Mouse (Mus musculus) heart, embryonic 14.5 days (tissue): ENCODE measurements around the gene Abhd14a. TPM values are rescaled to one million over a fixed set of nuclear protein-coding genes. Genes with fewer than 3 reads are reported as not detected.

Experiments
- ATAC-seq: fragments of 200-750 bp; cut with Nextera tagmentation; 2 replicates; pipeline ENCODE4 v1.8.0; 2017; ENCODE audit warnings: low read depth, moderate TSS enrichment; ENCODE audit not compliant: insufficient number of reproducible peaks, insufficient read depth, low FRiP score
- H3K27ac ChIP-seq, 2 experiments: fragments of 200-500 bp in 1 of 2; fragments of 300-500 bp in 1 of 2; sonication (generic) in 1 of 2; replicated peaks in 1 of 2; 2 replicates each; pipeline ENCODE4 v1.5.1; 2012 to 2014; ENCODE audit warnings: low read depth in 2 of 2, low read length in 2 of 2, control low read depth in 1 of 2, mild to moderate bottlenecking in 1 of 2, mixed read lengths in 1 of 2; ENCODE audit not compliant: control insufficient read depth in 1 of 2, insufficient read depth in 1 of 2
- H3K27me3 ChIP-seq: fragments of 300-500 bp; sonication (generic); 2 replicates; pipeline ENCODE4 v1.6.1; 2014; ENCODE audit warnings: mild to moderate bottlenecking, low read length, control low read depth; ENCODE audit not compliant: control insufficient read depth, insufficient read depth
- H3K36me3 ChIP-seq: fragments of 300-500 bp; sonication (generic); 2 replicates; pipeline ENCODE4 v1.6.1; 2014; ENCODE audit warnings: mild to moderate bottlenecking, control low read depth, low read length, mixed read lengths; ENCODE audit not compliant: control insufficient read depth, insufficient read depth
- H3K4me1 ChIP-seq, 2 experiments: fragments of 200-500 bp in 1 of 2; fragments of 300-500 bp in 1 of 2; sonication (generic) in 1 of 2; 2 replicates each; pipeline ENCODE4 v1.6.1; 2012 to 2014; ENCODE audit warnings: low read length in 2 of 2, control low read depth in 1 of 2, mixed read lengths in 1 of 2; ENCODE audit not compliant: control insufficient read depth in 2 of 2, insufficient read depth in 2 of 2
- H3K4me2 ChIP-seq: fragments of 300-500 bp; sonication (generic); 2 replicates; pipeline ENCODE4 v1.6.1; 2014; ENCODE audit warnings: mild to moderate bottlenecking, low read length
- H3K4me3 ChIP-seq, 2 experiments: fragments of 200-500 bp in 1 of 2; fragments of 300-500 bp in 1 of 2; sonication (generic) in 1 of 2; 2 replicates each; pipeline ENCODE4 v1.5.1; 2012 to 2014; ENCODE audit warnings: low read length in 2 of 2, mild to moderate bottlenecking in 2 of 2, control low read depth in 1 of 2, low read depth in 1 of 2, moderate library complexity in 1 of 2; ENCODE audit not compliant: control insufficient read depth in 1 of 2, insufficient read depth in 1 of 2
- H3K9ac ChIP-seq: fragments of 300-500 bp; sonication (generic); 2 replicates; pipeline ENCODE4 v1.6.1; 2014; ENCODE audit warnings: mild to moderate bottlenecking, low read length
- H3K9me3 ChIP-seq: fragments of 300-500 bp; sonication (generic); 2 replicates; pipeline ENCODE4 v1.6.1; 2016; ENCODE audit warnings: low read length, control low read depth; ENCODE audit not compliant: control insufficient read depth
- WGBS: fragments of 180-500 bp; shearing (Covaris S2); extraction: QIAGEN DNeasy Blood & Tissue Kit; methylation state at CpG from one replicate; pipeline ENCODE4 v1.1.7; 2014; 5-methylcytosine and 5-hydroxymethylcytosine counted together
- polyA plus RNA-seq: library from polyadenylated mRNA; unstranded; fragments of >200 nt; fragmentation: Nextera tagmentation; extraction: Ambion mirVana; gene quantifications from 2 replicates; pipeline ENCODE4 v1.2.1, GENCODE M21; 2014

Gene Abhd14a
- polyA plus RNA-seq, 1 experiment from 2014 or later = 55.9 TPM

- H3K4me2 ChIP-seq = no peak overlapping the region
- H3K4me3 ChIP-seq = no peak overlapping the region
- no peaks in the 10 kb centered on the region for H3K9me3 ChIP-seq
- no peak overlapping the region for H3K9ac ChIP-seq
- H3K36me3 ChIP-seq = no peaks in the 10 kb centered on the region
- no peak overlapping the region for H3K27ac ChIP-seq
- 63% methylated on average over 6 of the region's 6 CpGs for WGBS
- ATAC-seq = no peak
- H3K27me3 ChIP-seq = peaks cover 8% of the 10 kb centered on the region
- peaks cover 15 to 16% of the 10 kb centered on the region in 2 experiments for H3K4me1 ChIP-seq
Observed at GRCm38 (mm10) chr9:106469317-106469716, 21.8 kb upstream of the Abhd14a start.

DNA sequence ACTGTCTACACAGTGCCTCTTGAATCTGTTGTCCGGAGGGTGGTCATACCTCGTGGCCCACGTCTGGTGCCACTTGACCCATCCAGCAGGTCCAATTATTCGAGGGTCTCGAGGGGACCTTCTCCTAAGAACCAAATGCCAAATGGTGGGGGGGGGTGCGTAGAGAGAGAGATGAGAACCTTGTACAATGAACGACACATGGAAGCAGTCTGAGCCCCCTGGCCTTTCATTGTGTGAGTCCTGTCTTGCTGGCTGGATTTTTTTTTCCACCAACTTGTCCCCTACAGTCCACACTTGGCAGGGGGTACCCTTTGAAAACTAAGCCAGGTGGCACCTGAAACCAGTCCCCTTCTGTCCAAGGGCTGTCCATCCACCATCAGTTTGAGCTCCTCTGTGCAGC is 20.3 kb upstream of the Abhd14a start:
- Histone ChIP-seq H3K4me1 (peaks cover 15 to 17% of the 10 kb centered on the region in 2 experiments), H3K27me3 (peaks cover 8% of the 10 kb centered on the region), H3K4me3 (no peak overlapping the region), H3K9ac (no peak overlapping the region), H3K27ac (no peak overlapping the region), H3K9me3 (no peaks in the 10 kb centered on the region), H3K36me3 (peaks cover 15% of the 10 kb centered on the region), H3K4me2 (no peak overlapping the region)
- no peak for ATAC-seq
- 93% methylated on average over 7 of the region's 7 CpGs for WGBS

- Histone ChIP-seq H3K9ac (no peak overlapping the region), H3K4me1 (peaks cover 7 to 14% of the 10 kb centered on the region in 2 experiments; a peak in 3 of 4 replicates), H3K27me3 (peaks cover 8% of the 10 kb centered on the region), H3K4me3 (no peak overlapping the region), H3K4me2 (no peak overlapping the region), H3K36me3 (peaks cover 24% of the 10 kb centered on the region), H3K9me3 (no peaks in the 10 kb centered on the region), H3K27ac (no peak overlapping the region)
- WGBS = 81% methylated on average over 6 of the region's 6 CpGs
- no peak for ATAC-seq
Observed at GRCm38 (mm10) chr9:106466721-106467120, 19.2 kb upstream of the Abhd14a start.

DNA sequence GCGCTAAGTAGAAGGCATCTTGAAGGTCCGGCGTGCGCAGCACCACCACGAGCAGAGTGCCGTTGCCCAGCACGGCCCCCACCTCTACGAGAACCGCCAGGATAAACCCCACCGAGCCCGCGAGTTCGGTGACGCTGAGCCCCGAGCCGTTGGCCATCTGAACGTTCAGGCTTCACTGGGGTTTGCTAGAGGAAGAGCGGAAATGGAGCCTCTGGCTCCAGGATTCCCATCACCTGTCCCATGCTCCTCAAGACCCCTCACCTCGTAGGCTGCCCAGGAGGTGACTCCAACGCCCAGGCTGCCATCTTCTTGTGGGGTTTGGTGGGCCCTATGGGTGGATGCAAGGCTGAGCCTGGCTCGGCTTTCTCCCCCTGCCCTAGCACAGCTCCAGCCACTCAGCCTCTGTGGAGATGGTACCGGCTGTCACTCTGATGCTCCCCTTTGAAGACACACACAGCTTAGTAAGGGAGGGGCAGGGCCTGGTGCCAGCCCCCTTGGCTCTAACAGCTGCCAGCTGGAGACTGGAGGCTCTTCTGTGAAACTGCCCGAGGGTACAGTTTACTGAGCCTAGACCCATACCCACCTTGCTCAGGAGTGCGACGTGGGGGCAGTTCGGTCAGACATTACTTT is 18.2 kb upstream of the Abhd14a start, which contains the start of gene Gpr62:
Gpr62 (minus strand) TSS at position 368 of the 630 bp plus-strand sequence.
- peak within 1 kb of the TSS; percentile 51 to 63 for H3K4me3 ChIP-seq
- peaks cover 8% of the 10 kb centered on the region for H3K27me3 ChIP-seq
- H3K36me3 ChIP-seq = peaks cover 32% of the 10 kb centered on the region
- H3K4me2 ChIP-seq = peak within 1 kb of the TSS; percentile 98
- peak within 1 kb of the TSS in 1 of 2 experiments; percentile 37; a peak in 1 of 4 replicates for H3K27ac ChIP-seq
- peaks cover 4 to 11% of the 10 kb centered on the region in 2 experiments; a peak in 3 of 4 replicates for H3K4me1 ChIP-seq
- H3K9me3 ChIP-seq = no peaks in the 10 kb centered on the region
- 28% methylated on average over 26 of the region's 26 CpGs for WGBS
- ATAC-seq = 0 out of 2 replicates have a peak, but pooled peaks have one; percentile 19
- H3K9ac ChIP-seq = peak within 1 kb of the TSS; percentile 80

GRCm38 (mm10) chr9:106464751-106465541 is 17.5 kb upstream of the Abhd14a start:
- Histone ChIP-seq H3K27me3 (peaks cover 8% of the 10 kb centered on the region), H3K9me3 (no peaks in the 10 kb centered on the region), H3K36me3 (peaks cover 40% of the 10 kb centered on the region), H3K27ac (peak overlapping the region in 1 of 2 experiments; percentile 37; a peak in 1 of 4 replicates), H3K4me2 (peak overlapping the region; percentile 98), H3K4me1 (peaks cover 4 to 11% of the 10 kb centered on the region in 2 experiments; a peak in 3 of 4 replicates), H3K9ac (peak overlapping the region; percentile 80), H3K4me3 (peak overlapping the region; percentile 51 to 63)
- ATAC-seq = peak; percentile 65
- 3% methylated on average over 80 of the region's 99 CpGs for WGBS

GRCm38 (mm10) chr9:106463122-106464063 is 15.9 kb upstream of the Abhd14a start:
- Histone ChIP-seq H3K4me3 (no peak overlapping the region), H3K36me3 (peaks cover 44% of the 10 kb centered on the region), H3K27me3 (peaks cover 8% of the 10 kb centered on the region), H3K4me2 (no peak overlapping the region), H3K9ac (no peak overlapping the region), H3K27ac (no peak overlapping the region), H3K9me3 (no peaks in the 10 kb centered on the region), H3K4me1 (peaks cover 5 to 12% of the 10 kb centered on the region in 2 experiments; a peak in 3 of 4 replicates)
- no peak for ATAC-seq
- 84% methylated on average over 21 of the region's 21 CpGs for WGBS

DNA sequence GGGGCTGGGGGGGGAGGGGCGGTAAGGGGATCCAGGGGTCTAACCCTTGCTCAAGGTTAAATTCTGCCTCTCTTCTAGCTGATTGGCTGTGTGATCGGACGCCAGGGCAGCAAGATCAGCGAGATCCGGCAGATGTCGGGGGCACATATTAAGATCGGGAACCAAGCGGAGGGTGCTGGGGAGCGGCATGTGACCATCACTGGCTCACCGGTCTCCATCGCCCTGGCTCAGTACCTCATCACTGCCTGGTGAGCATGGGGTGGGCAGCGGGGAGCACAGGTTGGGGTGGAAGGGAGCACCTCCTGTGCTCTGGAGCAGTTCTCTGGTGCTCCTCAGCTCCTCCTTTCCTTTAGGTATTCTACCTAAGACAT is 14.9 kb upstream of the Abhd14a start:
- 93% methylated on average over 12 of the region's 12 CpGs for WGBS
- Histone ChIP-seq H3K4me2 (no peak overlapping the region), H3K4me1 (peaks cover 14 to 22% of the 10 kb centered on the region in 2 experiments), H3K27ac (no peak overlapping the region), H3K36me3 (peaks cover 44% of the 10 kb centered on the region), H3K9me3 (no peaks in the 10 kb centered on the region), H3K9ac (no peak overlapping the region), H3K27me3 (peaks cover 8% of the 10 kb centered on the region), H3K4me3 (no peak overlapping the region)
- no peak for ATAC-seq
